In genomic region chr12:25609045-25609444, GRCm38 (mm10) we compare ENCODE assay signal across 9 mouse cellular contexts.
DNase-seq lines count a peak whose midpoint lies in the region; ATAC-seq lines count a peak whose summit lies in the region.
"Had no signal": no experiment of that assay in that cellular context is flagged by ENCODE, and none has a peak within 500 bp of the region (broad histone marks: within the 10 kb centered on the region; RNA-seq: fewer than 3 reads in every experiment).

No protein-coding gene starts in this region.

- no peak overlapping the region for H3K27ac ChIP-seq in hindbrain, embryonic 13.5 days
- no peak overlapping the region for H3K27ac ChIP-seq in hindbrain, embryonic 10.5 days
- H3K27ac ChIP-seq in forebrain, embryonic 12.5 days = no peak overlapping the region

- H3K9me3 ChIP-seq in hindbrain, embryonic 13.5 days = no peaks in the 10 kb centered on the region
- H3K9me3 ChIP-seq in hindbrain, embryonic 10.5 days = no peaks in the 10 kb centered on the region
- no peaks in the 10 kb centered on the region for H3K9me3 ChIP-seq in forebrain, embryonic 12.5 days

- H3K36me3 ChIP-seq in hindbrain, embryonic 13.5 days = no peaks in the 10 kb centered on the region
- no peaks in the 10 kb centered on the region for H3K36me3 ChIP-seq in hindbrain, embryonic 10.5 days
- H3K36me3 ChIP-seq in forebrain, embryonic 12.5 days (replicated peaks) = no peaks in the 10 kb centered on the region

- no peak overlapping the region for H3K9ac ChIP-seq in hindbrain, embryonic 13.5 days
- H3K9ac ChIP-seq in forebrain, embryonic 12.5 days = no peak overlapping the region

- no peaks in the 10 kb centered on the region for H3K4me1 ChIP-seq in hindbrain, embryonic 13.5 days (replicated peaks)
- no peaks in the 10 kb centered on the region for H3K4me1 ChIP-seq in hindbrain, embryonic 10.5 days (replicated peaks)
- H3K4me1 ChIP-seq in forebrain, embryonic 12.5 days = no peaks in the 10 kb centered on the region

- H3K4me3 ChIP-seq in hindbrain, embryonic 13.5 days = no peak overlapping the region
- H3K4me3 ChIP-seq in hindbrain, embryonic 10.5 days = no peak overlapping the region
- no peak overlapping the region for H3K4me3 ChIP-seq in forebrain, embryonic 12.5 days (replicated peaks)
- H3K4me3 ChIP-seq: erythroblast, embryonic 14.5 days had no signal

- no peaks in the 10 kb centered on the region for H3K27me3 ChIP-seq in hindbrain, embryonic 13.5 days
- H3K27me3 ChIP-seq in hindbrain, embryonic 10.5 days (ENCODE audit: insufficient read depth, poor library complexity, severe bottlenecking) = no peaks in the 10 kb centered on the region
- H3K27me3 ChIP-seq in forebrain, embryonic 12.5 days = no peaks in the 10 kb centered on the region

- 36% methylated on average over 2 of the region's 2 CpGs for WGBS in hindbrain, embryonic 13.5 days
- WGBS in hindbrain, embryonic 10.5 days = 43% methylated on average over 2 of the region's 2 CpGs
- WGBS in forebrain, embryonic 12.5 days = 61% methylated on average over 2 of the region's 2 CpGs

- H3K4me2 ChIP-seq in hindbrain, embryonic 13.5 days = no peak overlapping the region
- no peak overlapping the region for H3K4me2 ChIP-seq in forebrain, embryonic 12.5 days

- intact Hi-C loops in heart, postnatal 10 days (cut with DNase I) = no loop called here

- DNase-seq in hindbrain, embryonic 10.5 days (ENCODE audit: low spot score) = no peak
- peak; percentile 67 for DNase-seq in testis, postnatal 10 days (ENCODE audit: low spot score)
- no peak for DNase-seq in testis, postnatal 14 days (ENCODE audit: low spot score)
- peak; percentile 62 to 71 for DNase-seq in heart, postnatal 10 days
- DNase-seq in ovary, postnatal 14 days (ENCODE audit: low spot score) = peak; percentile 31

- peak; percentile 75 for ATAC-seq in hindbrain, embryonic 13.5 days (ENCODE audit: low FRiP score)
- no peak for ATAC-seq in inflammation-experienced regulatory T-cells, adult 6 months
- ATAC-seq in forebrain, embryonic 12.5 days (ENCODE audit: low FRiP score) = no peak

Comparison
In these comparisons a context has a peak if more than half of its experiments do, and no peak if none do; other contexts are left out.
1. DNase-seq: peak in testis, postnatal 10 days (single experiment), heart, postnatal 10 days (2 of 2) and ovary, postnatal 14 days (single experiment); none in hindbrain, embryonic 10.5 days (single experiment) and testis, postnatal 14 days (single experiment).